ENCODE assay signal across 8 mouse cellular contexts in genomic region chr4:41606784-41607183, GRCm38 (mm10). TPM values are rescaled to one million over a fixed set of nuclear protein-coding genes. Genes with fewer than 3 reads are reported as not detected.
DNase-seq lines count a peak whose midpoint lies in the region; ATAC-seq and TF ChIP-seq lines count a peak whose summit lies in the region.

No protein-coding gene starts in this region.

- H3K4me3 ChIP-seq in forebrain, embryonic 10.5 days, result no peak overlapping the region
- no peak overlapping the region for H3K4me3 ChIP-seq in forebrain, postnatal 0 days (ENCODE audit: low read depth, low read length)

- no peak overlapping the region for H3K27ac ChIP-seq in forebrain, embryonic 10.5 days
- no peak overlapping the region for H3K27ac ChIP-seq in forebrain, postnatal 0 days (ENCODE audit: low read depth, low read length)

- H3K27me3 ChIP-seq in forebrain, embryonic 10.5 days (ENCODE audit: poor library complexity, severe bottlenecking), result peaks cover 46% of the 10 kb centered on the region
- no peaks in the 10 kb centered on the region for H3K27me3 ChIP-seq in forebrain, postnatal 0 days (ENCODE audit: insufficient read depth, low read length)

- H3K4me1 ChIP-seq in forebrain, embryonic 10.5 days, result peaks cover 40% of the 10 kb centered on the region
- H3K4me1 ChIP-seq in forebrain, postnatal 0 days (ENCODE audit: insufficient read depth), result no peaks in the 10 kb centered on the region

- H3K9me3 ChIP-seq in forebrain, embryonic 10.5 days, result no peaks in the 10 kb centered on the region
- no peaks in the 10 kb centered on the region for H3K9me3 ChIP-seq in forebrain, postnatal 0 days (ENCODE audit: low read length)

- TF ChIP-seq CTCF in forebrain, postnatal 0 days (IDR thresholded peaks at IDR 0.05; ENCODE audit: low read depth), result no peak

- no peak for ATAC-seq in forebrain, postnatal 0 days

- DNase-seq in forebrain, embryonic 10.5 days (ENCODE audit: extremely low spot score, low spot score), result peak; percentile 32
- DNase-seq in forebrain, postnatal 0 days, result no peak
- DNase-seq in urinary bladder, postnatal 14 days (ENCODE audit: low spot score), result peak; percentile 74
- DNase-seq in urinary bladder, adult 18-20 months (ENCODE audit: low spot score in 2 of 2), result no peak
- DNase-seq in kidney, postnatal 36 days, result peak; percentile 56 to 85
- peak; percentile 51 for DNase-seq in thymus, postnatal 14 days
- no peak for DNase-seq in right cerebral cortex, postnatal 36 days (ENCODE audit: low spot score in 2 of 2)
- no peak for DNase-seq in layer of hippocampus, adult 8-10 months (ENCODE audit: low spot score in 2 of 2)

- 35% methylated on average over 4 of the region's 4 CpGs for WGBS in forebrain, embryonic 10.5 days
- 62% methylated on average over 4 of the region's 4 CpGs for WGBS in forebrain, postnatal 0 days

- H3K9ac ChIP-seq in forebrain, postnatal 0 days, result no peak overlapping the region

- no peaks in the 10 kb centered on the region for H3K36me3 ChIP-seq in forebrain, embryonic 10.5 days (replicated peaks)
- no peaks in the 10 kb centered on the region for H3K36me3 ChIP-seq in forebrain, postnatal 0 days (ENCODE audit: insufficient read depth)

- no peak overlapping the region for H3K4me2 ChIP-seq in forebrain, postnatal 0 days (ENCODE audit: low read depth)

RNA-seq across cellular contexts. Expression of gene Enho, which starts 33.3 kb away (rescaled TPM):
- polyA plus RNA-seq in forebrain, embryonic 10.5 days (2016; fragmentation: Nextera tagmentation; extraction: Ambion mirVana), result 19.7 and 21.3 TPM in 2 replicates
- total RNA-seq in forebrain, postnatal 0 days (2014; rRNA removed), result 106 and 130 TPM in 2 replicates
- polyA plus RNA-seq in forebrain, postnatal 0 days (2015; fragmentation: Nextera tagmentation; extraction: Ambion mirVana), result 117 and 122 TPM in 2 replicates
- total RNA-seq in layer of hippocampus, adult 8-10 months (2022), result 10 to 100 TPM; 51.7 to 56.4 (median 54.1) TPM

RNA-seq across cellular contexts. Expression of gene Dnaic1, which starts 37.2 kb away (rescaled TPM):
- polyA plus RNA-seq in forebrain, embryonic 10.5 days (2016; fragmentation: Nextera tagmentation; extraction: Ambion mirVana), result 1.1 and 1.5 TPM in 2 replicates
- 2.2 and 4.9 TPM in 2 replicates for total RNA-seq in forebrain, postnatal 0 days (2014; rRNA removed)
- 2.7 and 2.8 TPM in 2 replicates for polyA plus RNA-seq in forebrain, postnatal 0 days (2015; fragmentation: Nextera tagmentation; extraction: Ambion mirVana)
- total RNA-seq in layer of hippocampus, adult 8-10 months (2022), result 1 to 10 TPM; 3.6 to 8.4 (median 5.9) TPM

RNA-seq across cellular contexts. Expression of gene Fam219a, which starts 37.4 kb away (rescaled TPM):
- 1.8 and 3.3 TPM in 2 replicates for polyA plus RNA-seq in forebrain, embryonic 10.5 days (2016; fragmentation: Nextera tagmentation; extraction: Ambion mirVana)
- total RNA-seq in forebrain, postnatal 0 days (2014; rRNA removed), result 76.6 and 95.8 TPM in 2 replicates
- polyA plus RNA-seq in forebrain, postnatal 0 days (2015; fragmentation: Nextera tagmentation; extraction: Ambion mirVana), result 13.8 and 18.6 TPM in 2 replicates
- total RNA-seq in layer of hippocampus, adult 8-10 months (2022), result 100 to 1,000 TPM; 152 to 178 (median 165) TPM

Comparison
In these comparisons a context has a peak if more than half of its experiments do, and no peak if none do; other contexts are left out.
1. DNase-seq: peak in forebrain, embryonic 10.5 days (single experiment), urinary bladder, postnatal 14 days (single experiment), kidney, postnatal 36 days (2 of 2) and thymus, postnatal 14 days (single experiment); none in forebrain, postnatal 0 days (single experiment), urinary bladder, adult 18-20 months (0 of 2), right cerebral cortex, postnatal 36 days (0 of 2) and layer of hippocampus, adult 8-10 months (0 of 2).